In genomic region chr11:59227604-59228121, GRCm38 (mm10) we compare ENCODE assay signal across 8 mouse cellular contexts. TPM values are rescaled to one million over a fixed set of nuclear protein-coding genes. Genes with fewer than 3 reads are reported as not detected.
DNase-seq lines count a peak whose midpoint lies in the region; ATAC-seq and TF ChIP-seq lines count a peak whose summit lies in the region.

No protein-coding gene starts in this region.

- no peak for DNase-seq in kidney, adult 2 months
- DNase-seq in kidney, postnatal 10 days: no peak
- no peak for DNase-seq in Patski (ENCODE audit: low read depth, low spot score)
- no peak for DNase-seq in stomach, postnatal 0 days (ENCODE audit: low spot score)
- DNase-seq in thymus, postnatal 25 days: no peak
- DNase-seq in gastrocnemius, postnatal 4 days (ENCODE audit: low spot score in 2 of 2): no peak

- TF ChIP-seq EP300 in stomach, postnatal 0 days (optimal IDR thresholded peaks at IDR 0.05): no peak

- 1% methylated on average over 51 of the region's 51 CpGs for WGBS in kidney, adult 2 months
- under 1% methylated on average over 36 of the region's 51 CpGs for WGBS in forebrain, embryonic 16.5 days
- under 1% methylated on average over 35 of the region's 51 CpGs for WGBS in lung, embryonic 16.5 days
- WGBS in stomach, postnatal 0 days: 1% methylated on average over 46 of the region's 51 CpGs

- CTCF ChIA-PET in Patski (lab: Charles Lee): no interaction called here

- no peaks in the 10 kb centered on the region for H3K27me3 ChIP-seq in kidney, adult 2 months (replicated peaks; ENCODE audit: control insufficient read depth, insufficient read depth, low read length)
- no peaks in the 10 kb centered on the region for H3K27me3 ChIP-seq in Patski
- H3K27me3 ChIP-seq in forebrain, embryonic 16.5 days (replicated peaks; ENCODE audit: control insufficient read depth, insufficient read depth, low read length): no peaks in the 10 kb centered on the region
- no peaks in the 10 kb centered on the region for H3K27me3 ChIP-seq in lung, embryonic 16.5 days (ENCODE audit: control insufficient read depth, insufficient read depth, low read depth, low read length)
- H3K27me3 ChIP-seq in stomach, postnatal 0 days (ENCODE audit: control insufficient read depth, insufficient read depth, low read length): no peaks in the 10 kb centered on the region

- peak overlapping the region; percentile 98 for H3K27ac ChIP-seq in kidney, adult 2 months (ENCODE audit: insufficient read depth, low read depth, low read length)
- H3K27ac ChIP-seq in forebrain, embryonic 16.5 days (ENCODE audit: low read length): peak overlapping the region; percentile 93
- H3K27ac ChIP-seq in lung, embryonic 16.5 days (ENCODE audit: low read length): peak overlapping the region; percentile 93
- peak overlapping the region; percentile 99 for H3K27ac ChIP-seq in stomach, postnatal 0 days (replicated peaks)

- ATAC-seq in Patski: peak; percentile 13
- peak; percentile 67 for ATAC-seq in forebrain, embryonic 16.5 days
- peak; percentile 85 for ATAC-seq in lung, embryonic 16.5 days (ENCODE audit: low read depth)
- ATAC-seq in stomach, postnatal 0 days (ENCODE audit: low FRiP score, low TSS enrichment): peak; percentile 79

- no peak for TF ChIP-seq POLR2A in kidney, adult 2 months (IDR thresholded peaks at IDR 0.05; ENCODE audit: low read depth, low read length)

- H3K9ac ChIP-seq in forebrain, embryonic 16.5 days (replicated peaks; ENCODE audit: low read depth, low read length): peak overlapping the region; percentile 97
- peak overlapping the region; percentile 99 for H3K9ac ChIP-seq in lung, embryonic 16.5 days (ENCODE audit: low read length)
- peak overlapping the region; percentile 100 for H3K9ac ChIP-seq in stomach, postnatal 0 days (ENCODE audit: low read length)

- H3K9me3 ChIP-seq in forebrain, embryonic 16.5 days (ENCODE audit: control insufficient read depth, low read length): no peaks in the 10 kb centered on the region
- no peaks in the 10 kb centered on the region for H3K9me3 ChIP-seq in lung, embryonic 16.5 days (ENCODE audit: control insufficient read depth, low read length)
- H3K9me3 ChIP-seq in stomach, postnatal 0 days (ENCODE audit: control insufficient read depth, low read length): no peaks in the 10 kb centered on the region

- in situ Hi-C loops in Patski (cut with MboI; ENCODE audit: low pct_unique_long_range_greater_than_20kb): loop anchor here (5.0 kb wide), 1 partner anchor 245 kb away; the partner anchor contains the start of gene Zfp867

- H3K4me2 ChIP-seq in forebrain, embryonic 16.5 days (ENCODE audit: low read length): peak overlapping the region; percentile 68
- H3K4me2 ChIP-seq in lung, embryonic 16.5 days (ENCODE audit: low read depth, low read length): peak overlapping the region; percentile 81
- peak overlapping the region; percentile 83 for H3K4me2 ChIP-seq in stomach, postnatal 0 days (replicated peaks; ENCODE audit: low read depth)

- H3K4me1 ChIP-seq in kidney, adult 2 months (ENCODE audit: control insufficient read depth, insufficient read depth, low read length): peaks cover 35% of the 10 kb centered on the region
- peaks cover 29% of the 10 kb centered on the region for H3K4me1 ChIP-seq in forebrain, embryonic 16.5 days (replicated peaks; ENCODE audit: control insufficient read depth, insufficient read depth, low read length)
- peaks cover 36% of the 10 kb centered on the region for H3K4me1 ChIP-seq in lung, embryonic 16.5 days (replicated peaks; ENCODE audit: control insufficient read depth, insufficient read depth, low read length)
- H3K4me1 ChIP-seq in stomach, postnatal 0 days (replicated peaks; ENCODE audit: control insufficient read depth, insufficient read depth): peaks cover 14% of the 10 kb centered on the region

- H3K4me3 ChIP-seq in kidney, adult 2 months (ENCODE audit: insufficient read depth, low read depth, low read length): peak overlapping the region; percentile 99
- peak overlapping the region; percentile 100 for H3K4me3 ChIP-seq in forebrain, embryonic 16.5 days (replicated peaks; ENCODE audit: low read length)
- H3K4me3 ChIP-seq in lung, embryonic 16.5 days (ENCODE audit: low read length): peak overlapping the region; percentile 96
- H3K4me3 ChIP-seq in stomach, postnatal 0 days (ENCODE audit: low read depth, low read length): peak overlapping the region; percentile 100

- H3K36me3 ChIP-seq in kidney, adult 2 months (ENCODE audit: control insufficient read depth, insufficient read depth, low read length): no peaks in the 10 kb centered on the region
- H3K36me3 ChIP-seq in forebrain, embryonic 16.5 days (ENCODE audit: control insufficient read depth, insufficient read depth): no peaks in the 10 kb centered on the region
- H3K36me3 ChIP-seq in lung, embryonic 16.5 days (ENCODE audit: control insufficient read depth, insufficient read depth, low read length): no peaks in the 10 kb centered on the region
- no peaks in the 10 kb centered on the region for H3K36me3 ChIP-seq in stomach, postnatal 0 days (ENCODE audit: control insufficient read depth, insufficient read depth, low read length)

- TF ChIP-seq CTCF in kidney, adult 2 months (conservative IDR thresholded peaks at IDR 0.05; ENCODE audit: insufficient read depth, insufficient read length, low read depth, low read length): no peak
- no peak for TF ChIP-seq CTCF in Patski (IDR thresholded peaks at IDR 0.05)
- no peak for TF ChIP-seq CTCF in stomach, postnatal 0 days (IDR thresholded peaks at IDR 0.05; ENCODE audit: low read depth)

- POLR2A ChIA-PET in Patski (lab: Charles Lee): interaction anchor here (0.6 to 1.9 kb wide), 3 partner anchors 9 to 271 kb away, joined by 3 to 6 read pairs (median 5); no protein-coding TSS in a partner anchor

RNA-seq across cellular contexts. Expression of gene Arf1, which starts 0.4 kb away (rescaled TPM):
- 490 and 503 TPM in 2 replicates for polyA plus RNA-seq in kidney, adult 2 months (2012; rRNA removed)
- 522 TPM for polyA plus RNA-seq in Patski (2021)
- polyA plus RNA-seq in forebrain, embryonic 16.5 days (2015; fragmentation: Nextera tagmentation; extraction: Ambion mirVana): 645 and 666 TPM in 2 replicates
- 725 and 739 TPM in 2 replicates for polyA plus RNA-seq in lung, embryonic 16.5 days (2015; fragmentation: Nextera tagmentation; extraction: Ambion mirVana)
- polyA plus RNA-seq in stomach, postnatal 0 days (2015; fragmentation: Nextera tagmentation; extraction: Ambion mirVana): 536 and 549 TPM in 2 replicates
- total RNA-seq in gastrocnemius, postnatal 4 days (2021): 100 to 1,000 TPM; 264 to 267 TPM

RNA-seq across cellular contexts. Expression of gene 2310033P09Rik, which starts 19.5 kb away (rescaled TPM):
- 19.8 and 22.1 TPM in 2 replicates for polyA plus RNA-seq in kidney, adult 2 months (2012; rRNA removed)
- 24.6 TPM for polyA plus RNA-seq in Patski (2021)
- 21.7 and 27.3 TPM in 2 replicates for polyA plus RNA-seq in forebrain, embryonic 16.5 days (2015; fragmentation: Nextera tagmentation; extraction: Ambion mirVana)
- polyA plus RNA-seq in lung, embryonic 16.5 days (2015; fragmentation: Nextera tagmentation; extraction: Ambion mirVana): 35.2 and 37.0 TPM in 2 replicates
- 21.3 and 21.5 TPM in 2 replicates for polyA plus RNA-seq in stomach, postnatal 0 days (2015; fragmentation: Nextera tagmentation; extraction: Ambion mirVana)
- 1 to 10 TPM; 7.8 to 8.1 TPM for total RNA-seq in gastrocnemius, postnatal 4 days (2021)

RNA-seq across cellular contexts. Expression of gene Mrpl55, which starts 25.4 kb away (rescaled TPM):
- 56.3 and 58.2 TPM in 2 replicates for polyA plus RNA-seq in kidney, adult 2 months (2012; rRNA removed)
- 48.6 TPM for polyA plus RNA-seq in Patski (2021)
- 87.6 and 95.9 TPM in 2 replicates for polyA plus RNA-seq in forebrain, embryonic 16.5 days (2015; fragmentation: Nextera tagmentation; extraction: Ambion mirVana)
- polyA plus RNA-seq in lung, embryonic 16.5 days (2015; fragmentation: Nextera tagmentation; extraction: Ambion mirVana): 83.1 and 84.8 TPM in 2 replicates
- polyA plus RNA-seq in stomach, postnatal 0 days (2015; fragmentation: Nextera tagmentation; extraction: Ambion mirVana): 90.3 and 90.9 TPM in 2 replicates
- 10 to 100 TPM; 29.8 to 35.1 TPM for total RNA-seq in gastrocnemius, postnatal 4 days (2021)

RNA-seq across cellular contexts. Expression of gene Guk1, which starts 35.7 kb away (rescaled TPM):
- polyA plus RNA-seq in kidney, adult 2 months (2012; rRNA removed): 137 and 144 TPM in 2 replicates
- polyA plus RNA-seq in Patski (2021): 78.7 TPM
- polyA plus RNA-seq in forebrain, embryonic 16.5 days (2015; fragmentation: Nextera tagmentation; extraction: Ambion mirVana): 181 and 201 TPM in 2 replicates
- 127 and 129 TPM in 2 replicates for polyA plus RNA-seq in lung, embryonic 16.5 days (2015; fragmentation: Nextera tagmentation; extraction: Ambion mirVana)
- 176 and 182 TPM in 2 replicates for polyA plus RNA-seq in stomach, postnatal 0 days (2015; fragmentation: Nextera tagmentation; extraction: Ambion mirVana)
- 10 to 100 TPM; 27.4 to 29.9 TPM for total RNA-seq in gastrocnemius, postnatal 4 days (2021)

RNA-seq across cellular contexts. Expression of gene Gjc2, which starts 44.6 kb away (rescaled TPM):
- 1.4 and 1.8 TPM in 2 replicates for polyA plus RNA-seq in kidney, adult 2 months (2012; rRNA removed)
- polyA plus RNA-seq in Patski (2021): 0.13 TPM
- polyA plus RNA-seq in forebrain, embryonic 16.5 days (2015; fragmentation: Nextera tagmentation; extraction: Ambion mirVana): 0.11 and 0.30 TPM in 2 replicates
- 0.31 and 0.50 TPM in 2 replicates for polyA plus RNA-seq in lung, embryonic 16.5 days (2015; fragmentation: Nextera tagmentation; extraction: Ambion mirVana)
- polyA plus RNA-seq in stomach, postnatal 0 days (2015; fragmentation: Nextera tagmentation; extraction: Ambion mirVana): 2.1 and 2.4 TPM in 2 replicates
- total RNA-seq in gastrocnemius, postnatal 4 days (2021): 1 to 10 TPM; 1.7 to 2.1 TPM

Comparison
In these comparisons a context has a peak if more than half of its experiments do, and no peak if none do; other contexts are left out.
1. ATAC-seq: peak in every context shown above with its lines; median percentile 85 in lung, embryonic 16.5 days; 79 in stomach, postnatal 0 days; 67 in forebrain, embryonic 16.5 days; 13 in Patski.